Comparison of ENCODE assay signal across 10 mouse cellular contexts in genomic region chr3:79178070-79178469, GRCm38 (mm10).
DNase-seq lines count a peak whose midpoint lies in the region; ATAC-seq lines count a peak whose summit lies in the region.
"Had no signal": no experiment of that assay in that cellular context is flagged by ENCODE, and none has a peak within 500 bp of the region (broad histone marks: within the 10 kb centered on the region; RNA-seq: fewer than 3 reads in every experiment).

No protein-coding gene starts in this region.

- H3K27me3 ChIP-seq in heart, embryonic 13.5 days (replicated peaks), result no peaks in the 10 kb centered on the region
- H3K27me3 ChIP-seq: intestine, embryonic 15.5 days had no signal

- 80% methylated on average over 6 of the region's 6 CpGs for WGBS in heart, embryonic 13.5 days

- H3K4me2 ChIP-seq in heart, embryonic 13.5 days, result peak overlapping the region; percentile 72
- H3K4me2 ChIP-seq: intestine, embryonic 15.5 days had no signal

- no peak overlapping the region; the same call in 1 of the 2 replicates for H3K9ac ChIP-seq in heart, embryonic 13.5 days
- H3K9ac ChIP-seq: intestine, embryonic 15.5 days had no signal

- H3K36me3 ChIP-seq in heart, embryonic 13.5 days, result peaks cover 5% of the 10 kb centered on the region
- H3K36me3 ChIP-seq: intestine, embryonic 15.5 days had no signal

- H3K4me1 ChIP-seq in heart, embryonic 13.5 days, result peaks cover 57% of the 10 kb centered on the region

- no peak for ATAC-seq in heart, embryonic 13.5 days (ENCODE audit: extremely low read depth, insufficient number of reproducible peaks, low FRiP score, low TSS enrichment)
- ATAC-seq in megakaryocyte, adult 5-6 weeks (ENCODE audit: poor library complexity, severe bottlenecking), result peak; percentile 69
- ATAC-seq: intestine, embryonic 15.5 days had no signal

- DNase-seq in heart, adult 9 months (ENCODE audit: low spot score in 2 of 2), result peak; percentile 54 to 57
- no peak for DNase-seq in heart, adult 8-10 months (ENCODE audit: low spot score)
- DNase-seq in 416B (ENCODE audit: low read depth), result peak; percentile 23
- no peak for DNase-seq in embryo, embryonic 9.5 days (ENCODE audit: extremely low spot score)
- no peak for DNase-seq in adrenal gland, adult 8-10 months
- no peak for DNase-seq in right cerebral cortex, postnatal 10 days (ENCODE audit: low spot score in 2 of 2)
- DNase-seq: cerebellum, postnatal 10 days had no signal

- no peaks in the 10 kb centered on the region for H3K9me3 ChIP-seq in heart, embryonic 13.5 days
- H3K9me3 ChIP-seq: intestine, embryonic 15.5 days had no signal

- no peak overlapping the region for H3K4me3 ChIP-seq in heart, embryonic 13.5 days
- H3K4me3 ChIP-seq: intestine, embryonic 15.5 days had no signal

- peak overlapping the region; percentile 96 for H3K27ac ChIP-seq in heart, embryonic 13.5 days (replicated peaks)
- H3K27ac ChIP-seq: intestine, embryonic 15.5 days had no signal

Comparison
In these comparisons a context has a peak if more than half of its experiments do, and no peak if none do; other contexts are left out.
1. DNase-seq: peak in heart, adult 9 months (2 of 2) and 416B (single experiment); none in heart, adult 8-10 months (single experiment), embryo, embryonic 9.5 days (single experiment), adrenal gland, adult 8-10 months (single experiment) and right cerebral cortex, postnatal 10 days (0 of 2).